Mouse (Mus musculus) spleen, postnatal 10 days (tissue): Measurements from ENCODE around the gene Apol6.

Source experiments
- DNase-seq, 2 experiments: peaks; one replicate each; pipeline ENCODE4 v3.0.0; 2021 to 2022; ENCODE audit warnings: low spot score in 2 of 2

Apol6 gene

DNA sequence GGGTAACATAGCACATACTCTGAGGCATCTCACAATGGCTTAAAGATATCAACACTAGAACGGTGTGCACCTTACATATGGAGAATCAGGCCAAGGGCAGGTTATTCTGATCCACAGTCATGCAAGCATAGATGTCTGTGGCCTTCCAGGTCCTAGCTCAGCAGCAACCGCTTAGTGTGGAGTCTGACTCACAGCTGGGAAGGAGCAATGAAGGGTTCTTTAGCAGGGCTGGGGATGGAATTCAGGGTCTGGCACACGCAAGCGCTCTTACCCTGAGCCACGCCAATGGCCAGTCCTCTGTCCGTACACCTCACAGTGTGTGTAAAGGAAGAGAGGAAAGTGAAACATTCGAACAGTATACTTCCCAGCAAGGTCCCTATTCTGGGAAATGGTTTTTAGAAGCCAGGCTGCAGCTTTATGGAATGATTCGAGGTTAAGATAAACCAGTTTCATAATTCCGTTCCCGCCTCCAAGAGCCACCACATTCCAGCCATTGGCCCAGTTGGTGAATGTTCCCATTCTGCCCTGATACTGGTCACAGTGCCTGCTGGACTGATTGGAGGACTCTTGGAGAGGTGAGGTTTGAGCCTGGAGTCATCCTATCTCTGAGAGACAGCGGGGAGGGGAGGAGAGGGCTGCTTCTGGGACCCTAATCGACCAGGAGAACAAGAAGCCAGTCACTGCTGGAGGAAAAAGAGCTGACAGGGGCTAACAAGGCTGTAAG, at the start of gene Apol6:
TSS of gene Apol6 (plus strand) at position 133 of the 724 bp plus-strand sequence.
- DNase-seq, result no peak

DNA sequence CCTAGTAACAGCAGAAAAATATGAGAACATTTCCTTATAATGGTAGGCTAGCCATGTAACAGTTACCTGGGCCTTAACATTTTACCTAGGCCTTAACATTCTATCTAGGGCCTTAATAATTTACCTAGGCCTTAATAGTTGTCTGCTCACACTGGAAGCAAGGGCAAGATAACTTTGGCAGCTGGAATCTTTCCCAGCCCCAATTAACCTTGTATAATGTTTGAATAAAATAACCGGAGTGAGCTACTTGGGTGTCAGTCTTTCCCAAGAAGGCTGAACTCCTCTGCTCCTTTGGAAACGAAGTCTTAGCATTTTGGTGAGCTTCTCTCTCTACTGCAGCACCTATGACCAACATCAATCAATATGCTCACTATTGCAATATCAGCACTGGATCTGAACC, 46.5 kb upstream of the Apol6 start:
- no peak for DNase-seq

DNA sequence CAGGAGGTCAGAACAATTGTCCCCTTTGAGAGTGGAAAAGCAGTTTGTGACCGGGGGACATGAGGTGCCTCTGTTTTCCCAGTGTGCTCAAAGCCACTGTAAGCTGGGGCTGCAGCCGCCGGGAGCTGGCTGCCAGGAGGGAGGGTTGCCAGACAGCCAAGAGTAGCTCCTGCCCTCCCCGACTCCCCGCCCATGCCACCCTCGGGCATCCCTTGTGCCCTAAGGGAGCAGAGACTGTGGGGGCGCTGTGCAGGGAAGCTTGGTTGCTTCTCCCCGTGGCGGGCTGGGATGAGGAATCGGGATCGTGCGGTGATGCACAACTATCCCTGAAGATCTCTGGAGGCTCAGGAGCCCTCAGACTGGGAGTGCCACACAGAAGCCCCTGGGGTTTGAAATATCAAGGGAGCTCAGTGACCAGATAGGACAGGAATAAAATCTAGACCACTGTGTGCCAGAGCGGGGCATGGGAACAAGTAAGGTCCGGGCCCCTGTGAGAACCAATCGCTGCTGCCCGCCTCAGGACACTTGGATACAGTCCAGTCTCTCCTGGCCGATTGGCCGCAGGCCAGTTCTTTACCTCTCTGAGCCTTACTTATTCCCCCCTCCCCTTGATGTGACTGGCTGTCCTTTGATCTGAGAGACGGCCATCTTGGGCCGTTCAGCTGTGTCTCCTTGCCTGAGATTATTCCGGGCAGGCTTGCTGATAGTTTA, 45.5 kb upstream of the Apol6 start:
- DNase-seq, result no peak

DNA sequence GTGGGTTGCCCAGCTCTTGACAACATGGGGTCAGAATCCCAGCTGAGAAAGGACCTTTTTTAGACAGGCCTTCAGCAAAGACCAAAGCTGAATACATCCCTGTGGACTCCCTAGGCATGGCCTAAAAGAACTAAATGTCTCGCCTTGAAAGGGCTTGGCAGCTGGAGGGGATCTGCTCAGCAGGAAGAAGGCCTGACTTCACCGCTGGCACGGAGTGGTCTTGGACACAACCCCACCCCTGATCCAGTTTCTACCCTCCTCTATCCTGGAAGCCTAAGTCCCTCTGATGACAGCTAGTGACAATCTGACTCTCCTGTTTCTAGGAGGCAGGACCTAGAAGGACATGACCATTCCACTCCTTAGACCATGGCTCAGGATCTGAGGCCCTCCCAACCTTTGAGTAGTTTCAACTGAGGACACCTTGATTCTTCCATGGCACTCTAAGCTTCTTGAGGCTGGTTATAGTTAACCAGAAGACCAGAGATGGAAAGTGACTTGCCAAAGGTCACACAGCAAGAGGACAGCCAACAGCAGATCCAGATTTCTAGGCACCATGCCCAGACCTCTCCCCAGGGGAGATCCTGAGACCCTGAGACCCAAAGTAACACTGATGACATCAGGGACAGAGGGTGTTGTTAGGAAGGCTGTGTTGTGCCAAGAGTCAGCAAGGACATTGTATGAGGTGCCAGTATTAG, 41.2 kb upstream of the Apol6 start:
- DNase-seq, result no peak

DNA sequence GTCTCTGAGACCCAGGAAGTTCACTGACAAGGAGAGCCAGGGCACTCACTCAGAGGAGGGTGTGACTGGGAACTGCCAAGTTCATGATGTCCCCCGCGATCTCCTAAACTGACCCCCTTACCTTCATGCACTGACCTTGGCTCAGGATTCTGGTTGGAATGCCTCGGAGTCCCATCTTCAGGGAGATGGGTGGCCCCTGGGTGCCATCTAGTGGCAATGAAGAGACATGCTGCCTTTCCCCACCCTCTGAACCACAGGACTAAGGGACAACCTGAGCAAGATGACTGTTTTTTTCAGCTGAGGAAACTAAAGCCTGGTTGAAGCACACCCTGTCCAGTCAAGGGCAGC, 40.7 kb upstream of the Apol6 start:
- DNase-seq, result no peak

DNA sequence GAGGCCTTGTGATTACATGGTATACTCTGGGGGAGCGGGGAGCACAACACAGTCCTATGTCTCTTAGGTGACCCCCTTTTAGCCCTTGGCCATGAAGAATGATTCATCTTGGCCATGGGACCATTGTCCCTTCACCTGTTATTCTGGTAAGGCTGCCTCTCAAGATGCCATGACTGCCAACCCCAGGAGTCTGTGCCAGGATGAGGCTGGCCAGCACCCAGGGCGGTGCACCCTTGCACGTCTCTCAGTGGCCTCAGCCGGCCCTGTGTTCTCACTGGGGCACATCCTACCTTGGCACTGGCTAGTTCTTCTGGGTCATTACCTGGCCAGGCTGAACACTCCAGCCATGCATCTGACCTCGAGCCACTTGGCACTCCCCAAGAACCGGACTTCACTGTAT, 35.7 kb upstream of the Apol6 start:
- no peak for DNase-seq

DNA sequence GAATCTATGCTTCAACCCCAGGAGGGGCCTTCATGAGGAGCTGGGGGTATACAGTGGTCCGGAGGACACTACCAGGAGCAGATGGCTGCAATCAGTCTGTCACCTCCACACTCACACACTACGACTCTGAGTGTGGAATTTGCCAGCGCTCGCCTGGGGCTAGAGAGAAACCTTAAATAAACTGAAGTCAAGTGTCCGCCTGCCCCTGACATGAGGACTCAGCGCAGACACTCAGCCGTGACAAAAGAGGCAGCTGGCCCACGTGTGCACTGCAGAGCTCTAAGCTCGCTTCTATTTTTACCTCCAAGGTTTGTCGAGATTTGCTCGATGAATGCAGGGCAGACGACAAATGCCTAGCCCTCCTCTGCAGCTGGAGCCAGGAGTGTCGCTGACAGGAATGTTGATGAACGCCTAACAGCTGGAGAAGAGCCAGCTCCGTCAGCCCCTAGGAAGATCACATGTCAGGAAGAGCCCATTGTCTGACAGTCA, 30.7 kb upstream of the Apol6 start:
- no peak for DNase-seq

DNA sequence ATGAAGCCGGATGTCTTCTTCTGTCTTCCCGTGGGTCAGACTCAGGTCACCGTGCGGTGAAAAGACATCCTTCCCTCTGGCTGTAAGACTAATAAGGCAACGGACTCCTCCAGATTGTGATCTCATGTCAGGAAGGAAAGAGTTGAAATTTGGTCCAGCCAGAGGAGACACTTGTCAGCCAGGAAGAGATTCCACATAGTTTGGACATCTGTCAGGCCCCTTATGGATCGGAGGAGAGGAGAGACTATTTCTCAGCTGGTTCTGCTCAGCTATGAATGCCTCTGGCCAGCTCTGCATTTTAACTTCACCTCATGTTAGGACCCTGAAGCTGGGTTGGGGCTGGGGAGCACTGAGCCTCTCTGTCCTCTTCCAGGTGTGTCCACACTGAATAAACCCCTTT, 30.1 kb upstream of the Apol6 start:
- DNase-seq, result no peak

DNA sequence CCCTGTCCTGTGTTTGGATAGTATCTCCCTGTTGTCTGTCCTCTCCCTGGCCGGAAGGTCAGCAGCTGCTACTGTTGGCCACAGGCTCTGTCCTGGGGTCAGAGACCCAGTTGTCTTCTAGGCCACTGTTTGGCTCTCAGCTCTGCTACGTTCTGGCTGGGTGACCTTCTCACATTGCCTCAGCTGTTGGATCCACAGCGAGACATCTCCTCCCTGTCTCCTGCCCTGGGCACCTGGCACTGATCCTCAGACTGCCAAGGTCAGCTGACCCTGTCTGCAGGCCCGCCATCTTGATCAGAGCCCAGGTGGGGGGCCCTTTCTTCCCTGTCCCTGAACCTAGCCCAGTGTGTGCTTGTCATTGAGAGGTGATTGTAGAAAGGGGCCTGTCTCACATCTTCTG, 29.5 kb upstream of the Apol6 start:
- no peak for DNase-seq

DNA sequence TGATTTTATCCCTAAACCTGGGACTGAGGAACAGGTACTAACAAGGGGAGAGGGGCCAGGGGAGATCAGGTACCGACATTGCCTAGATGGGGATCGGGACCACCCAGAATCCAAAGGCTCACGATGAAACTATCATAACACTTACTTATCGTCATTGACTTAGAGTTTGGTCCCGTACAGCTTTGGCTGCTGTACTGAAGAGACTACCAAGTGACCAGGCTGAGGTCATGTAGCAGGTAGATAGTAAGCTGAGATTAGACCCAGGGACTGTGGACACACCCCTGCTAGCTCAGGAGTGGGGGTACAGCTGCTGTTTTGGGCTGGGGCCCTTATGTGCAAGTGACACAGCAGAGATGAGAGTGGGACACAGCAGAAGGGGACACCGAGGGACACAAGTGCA, 28.0 kb upstream of the Apol6 start:
- DNase-seq, result no peak

DNA sequence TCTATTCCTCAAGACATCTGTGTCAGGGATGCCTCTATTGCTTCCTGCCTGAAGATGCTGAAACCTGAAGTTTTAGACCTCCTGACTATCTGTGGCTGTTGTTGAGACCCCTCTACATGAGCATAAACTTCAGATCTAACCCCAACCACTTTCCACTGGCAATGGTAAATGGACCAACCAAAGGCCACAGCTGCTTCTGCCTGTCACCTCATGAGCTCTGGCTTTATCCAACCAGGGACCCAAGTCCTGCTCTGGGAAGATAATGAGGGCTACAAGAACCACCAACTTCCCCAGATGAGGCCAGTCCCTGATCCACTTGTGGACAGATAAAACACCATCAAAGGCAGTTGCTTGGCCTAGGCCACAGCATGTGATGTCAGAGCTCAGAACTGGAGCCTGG, 26.6 kb upstream of the Apol6 start:
- no peak for DNase-seq

DNA sequence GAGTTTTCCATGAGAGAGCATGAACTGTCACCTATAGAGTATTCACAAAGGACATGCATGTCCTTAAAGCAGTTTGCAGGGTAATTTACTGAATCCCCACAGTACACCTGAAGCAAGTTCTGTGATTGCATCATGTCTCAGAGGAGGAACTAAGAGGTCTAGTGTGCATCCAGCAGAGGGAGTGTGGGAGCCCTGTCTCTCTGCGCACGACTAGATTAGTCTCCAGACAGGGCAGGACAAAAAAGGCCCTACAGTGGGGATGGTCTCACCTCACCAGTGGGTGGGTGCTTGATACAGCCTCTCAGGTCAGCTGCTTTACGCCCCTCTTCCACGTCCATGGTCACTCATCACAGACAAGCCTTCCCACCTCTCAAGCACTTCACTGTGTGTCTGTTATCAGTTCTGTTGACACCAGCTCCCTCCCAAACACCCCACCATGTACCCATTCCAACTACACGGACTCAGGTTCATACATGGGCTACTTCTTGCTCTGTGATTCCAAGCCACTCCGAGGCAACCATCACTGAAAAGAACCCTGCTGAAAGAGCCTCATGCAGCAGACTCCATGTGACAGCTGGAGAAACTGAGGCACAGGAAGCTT, 25.7 kb upstream of the Apol6 start:
- no peak for DNase-seq

DNA sequence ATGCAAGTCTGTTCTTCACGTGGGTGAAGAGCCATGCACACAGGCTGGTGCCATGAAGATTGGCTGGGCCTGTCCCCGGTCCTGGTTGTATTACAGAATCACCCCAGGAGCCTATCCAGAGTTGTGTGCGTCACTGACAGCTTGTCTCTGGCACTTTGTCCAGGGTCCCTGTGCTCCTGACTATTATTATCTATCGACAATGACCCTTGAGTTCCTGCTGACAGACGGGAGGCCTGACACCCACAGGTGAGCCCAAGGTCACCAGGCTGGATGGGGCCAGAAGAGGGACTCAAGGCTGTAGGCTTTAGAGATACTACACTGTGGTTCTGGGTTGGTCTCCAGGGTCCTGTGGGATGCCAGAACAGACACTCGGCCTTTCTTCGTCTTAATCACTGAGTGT, 25.0 kb upstream of the Apol6 start:
- DNase-seq, result no peak

DNA sequence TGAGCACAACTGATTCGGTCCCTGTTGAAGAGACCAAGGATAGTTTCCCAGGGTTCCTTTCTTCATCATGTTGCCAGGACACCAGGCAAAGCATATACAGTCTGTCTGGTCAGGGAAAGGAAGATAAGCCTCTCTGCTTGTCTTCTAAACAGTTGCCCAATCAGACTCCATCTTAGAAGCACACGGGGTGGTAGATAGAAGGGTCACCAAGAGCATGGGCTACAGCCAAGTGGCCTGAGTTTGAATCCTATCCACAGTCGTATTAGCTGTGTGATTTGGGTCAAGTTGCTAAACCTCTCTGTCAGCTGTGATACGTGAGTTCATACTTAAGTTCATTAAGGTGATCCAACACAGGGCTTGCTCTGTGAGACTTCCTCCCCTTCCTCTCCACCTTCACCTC, 24.4 kb upstream of the Apol6 start:
- no peak for DNase-seq

DNA sequence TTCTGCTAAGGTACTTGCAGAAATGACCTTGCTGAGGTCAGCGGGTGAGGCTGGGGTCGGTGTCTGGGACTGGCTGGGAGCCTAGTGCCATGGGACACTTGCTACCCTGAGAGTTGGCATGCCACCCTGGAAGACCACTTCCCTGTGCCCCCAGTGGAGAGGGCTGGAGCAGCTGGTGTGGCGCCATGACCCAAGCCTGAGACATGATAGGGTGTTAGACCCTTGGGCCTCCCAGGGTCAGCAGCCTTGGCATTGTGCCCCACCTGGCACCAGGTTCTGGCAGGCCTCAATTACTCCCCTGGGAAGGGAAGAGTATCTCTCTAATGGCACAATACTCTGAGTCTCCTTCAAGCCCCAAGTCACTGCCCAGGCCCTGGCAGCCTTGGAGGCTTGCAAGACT, 23.5 kb upstream of the Apol6 start:
- DNase-seq, result no peak

DNA sequence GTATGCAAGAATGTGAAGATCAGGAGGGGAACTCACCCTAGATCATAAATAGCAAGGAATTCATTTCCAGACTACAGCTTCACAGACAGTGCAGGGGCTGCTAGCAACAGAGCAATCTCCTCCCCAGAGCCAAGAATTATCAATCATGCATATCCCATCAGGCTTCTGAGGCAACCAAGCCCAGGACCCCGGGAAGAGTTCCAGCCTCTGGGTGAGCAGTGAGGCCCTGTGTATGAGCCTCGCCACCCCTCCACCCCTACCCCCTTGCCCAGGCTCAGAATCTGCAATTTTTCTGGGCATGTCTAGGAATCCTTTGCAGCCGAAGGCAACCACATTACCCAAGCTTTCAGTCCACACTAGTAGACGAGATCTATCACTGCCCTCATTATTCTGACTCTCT, 22.7 kb upstream of the Apol6 start:
- DNase-seq, result no peak

DNA sequence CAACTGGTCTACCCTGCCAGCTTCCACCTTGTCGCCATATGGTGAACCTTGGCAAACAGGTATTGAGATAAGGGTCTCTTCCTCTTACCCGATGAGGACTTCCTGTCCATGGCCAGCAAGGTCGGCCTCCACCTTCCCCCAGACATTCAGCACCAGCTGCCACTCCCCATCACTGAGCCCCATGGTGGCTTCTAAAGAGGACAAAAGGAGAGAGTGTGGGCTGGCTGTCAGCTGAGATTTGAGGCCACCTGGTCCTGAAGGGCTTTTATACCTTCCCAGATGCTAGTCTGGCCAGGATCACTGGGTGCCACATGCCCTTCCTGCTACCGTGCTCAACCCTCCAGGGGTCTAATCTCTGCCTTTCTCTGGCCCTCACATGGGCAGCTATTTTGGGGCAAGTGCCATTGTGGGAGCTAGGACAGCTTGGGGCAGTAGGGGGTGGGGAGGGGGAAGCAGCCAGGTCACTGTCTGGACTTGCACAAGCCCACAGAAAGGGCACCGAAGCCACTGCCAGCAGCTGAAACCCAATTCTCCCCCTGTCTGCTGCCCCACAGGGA, 22.1 kb upstream of the Apol6 start:
- no peak for DNase-seq

DNA sequence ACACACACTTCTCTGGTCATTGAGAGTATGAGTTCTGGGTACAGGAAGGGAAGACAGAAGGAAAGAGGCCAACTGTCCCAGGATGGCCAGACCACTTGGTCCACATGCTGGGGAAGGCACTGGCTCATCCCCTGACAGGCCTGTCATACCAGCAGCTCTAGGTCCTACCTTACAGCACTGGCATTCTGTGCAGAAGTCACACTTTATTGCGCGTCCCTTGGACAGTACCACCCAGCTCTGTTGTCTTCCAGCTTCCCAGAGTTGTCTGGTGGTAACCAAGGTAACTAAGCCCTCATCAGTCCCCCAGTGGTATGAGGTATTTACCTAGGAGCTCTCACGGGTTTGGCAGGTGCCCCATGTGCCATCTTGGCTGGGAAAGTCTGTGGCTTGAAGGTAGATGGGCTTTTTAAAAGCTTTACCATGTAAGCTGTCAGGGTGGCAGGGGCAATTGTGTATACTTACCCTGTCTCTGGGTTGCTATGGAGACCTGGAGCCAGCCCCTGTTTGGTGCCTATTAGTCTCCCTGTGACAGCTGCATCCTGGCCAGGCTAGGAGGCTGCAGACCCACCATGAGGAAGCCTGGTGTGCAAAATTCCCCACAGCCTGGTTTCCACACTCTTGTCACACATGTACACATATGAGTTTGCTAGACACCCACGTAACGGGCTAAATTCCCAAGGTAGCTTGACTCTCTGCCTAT, 18.5 kb upstream of the Apol6 start:
- no peak for DNase-seq

DNA sequence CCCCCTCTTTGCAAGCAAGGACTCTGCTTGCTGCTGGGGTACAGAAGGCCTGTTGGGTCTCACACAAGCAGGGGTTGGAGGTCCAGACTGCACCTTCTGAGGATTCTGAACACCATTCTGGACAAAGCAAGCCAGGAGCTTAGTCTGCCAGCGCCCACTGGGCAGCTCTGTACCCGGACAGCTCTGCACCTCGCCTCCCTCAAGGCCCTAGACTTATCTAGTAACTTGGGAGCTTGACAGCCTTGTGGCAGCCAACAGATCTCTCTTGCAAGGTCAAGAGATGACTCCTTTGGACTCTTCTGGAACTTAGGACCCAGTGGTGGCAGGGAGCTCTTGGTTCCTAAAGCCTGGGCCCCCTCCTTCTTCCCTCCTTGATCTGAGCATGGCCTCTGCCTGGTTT, 17.4 kb upstream of the Apol6 start:
- no peak for DNase-seq

DNA sequence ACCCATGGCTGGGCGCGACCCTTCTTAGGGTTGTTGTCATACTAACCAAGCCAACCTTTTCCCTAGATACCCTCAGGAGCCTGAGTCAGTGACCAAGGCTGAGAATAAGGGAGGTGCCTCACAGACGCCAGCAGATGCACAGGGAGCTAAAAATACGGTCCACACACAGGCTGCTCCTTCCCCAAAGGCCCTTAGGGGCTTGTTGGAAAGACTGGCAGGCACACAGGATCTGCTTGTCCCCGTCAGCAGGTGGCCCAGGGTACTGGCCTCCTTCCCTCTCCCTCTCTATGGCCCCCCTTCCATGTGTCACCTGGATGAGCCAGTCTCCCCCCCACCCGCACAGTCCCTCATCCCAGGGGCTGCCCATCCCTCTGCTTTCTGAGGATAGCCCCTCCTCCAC, 16.9 kb upstream of the Apol6 start:
- DNase-seq, result no peak

DNA sequence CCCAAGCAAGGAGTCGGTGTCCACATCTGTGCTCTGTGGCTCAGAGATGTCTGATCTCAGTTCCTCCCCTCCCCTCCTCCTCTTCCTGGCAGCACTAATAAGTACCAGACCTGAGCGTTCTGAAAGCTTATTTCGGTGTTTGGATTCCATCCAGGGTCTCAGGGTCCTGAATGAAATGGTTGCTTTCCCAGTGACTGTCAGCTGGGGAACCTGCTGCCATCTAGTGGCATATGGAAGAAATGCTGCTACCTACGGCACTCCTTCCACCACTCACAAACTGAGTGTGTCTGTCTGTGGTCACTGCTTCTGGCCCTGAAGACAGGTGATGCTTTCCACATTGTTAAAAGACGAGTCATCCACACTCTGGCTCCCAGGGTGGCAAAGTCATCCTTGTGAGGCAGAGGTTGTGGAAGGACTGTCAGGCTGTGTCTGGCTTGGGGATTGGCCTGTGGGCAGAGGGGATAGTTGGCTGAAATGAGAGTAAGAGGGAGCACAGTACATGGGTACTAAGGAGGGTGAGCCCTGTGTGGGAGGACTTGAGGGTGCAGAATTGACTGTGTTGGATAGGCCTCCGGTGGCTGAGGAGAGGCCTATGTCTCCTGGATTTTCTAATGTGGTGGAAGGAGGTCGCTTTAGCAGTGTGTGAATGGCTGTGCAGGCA, 15.1 kb upstream of the Apol6 start:
- DNase-seq, result peak in 1 of 2 experiments; percentile 37
